Mouse (Mus musculus) kidney, postnatal 36 days (tissue): ENCODE data around the gene BC080695.
"Not testable (repeated sequence)": the region's sequence is repeated elsewhere in the genome, so short reads cannot be mapped to it uniquely, and the experiment has no call there.

Experiments used
- DNase-seq, 2 experiments: peaks; one replicate each; pipeline ENCODE4 v3.0.0; 2021 to 2022; ENCODE audit warnings: mixed read lengths in 2 of 2

BC080695 gene

DNA sequence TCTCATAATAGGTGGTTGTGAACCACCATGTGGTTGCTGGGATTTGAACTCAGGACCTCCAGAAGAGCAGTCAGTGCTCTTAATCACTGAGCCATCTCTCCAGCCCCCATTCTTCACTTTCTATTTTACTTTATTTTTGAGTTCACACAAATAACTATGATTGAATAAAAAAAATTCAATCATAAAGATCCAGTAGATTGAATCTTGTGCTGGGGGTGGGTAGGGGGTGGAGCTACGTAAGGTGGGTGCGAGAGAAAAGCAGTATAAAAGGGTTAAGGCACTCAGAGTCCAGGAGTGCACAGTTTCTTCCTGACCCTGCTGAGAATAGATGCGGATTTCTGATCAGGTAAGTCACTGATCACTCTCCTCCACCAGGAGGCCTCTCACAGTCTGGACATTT is at the start of gene BC080695, which contains the start of gene Gm13057:
Gene BC080695, plus strand, starts transcription at position 301 of the 400 bp plus-strand sequence.
Gene Gm13057, plus strand, starts transcription at position 310 of the 400 bp plus-strand sequence.
- not testable (repeated sequence) for DNase-seq

DNA sequence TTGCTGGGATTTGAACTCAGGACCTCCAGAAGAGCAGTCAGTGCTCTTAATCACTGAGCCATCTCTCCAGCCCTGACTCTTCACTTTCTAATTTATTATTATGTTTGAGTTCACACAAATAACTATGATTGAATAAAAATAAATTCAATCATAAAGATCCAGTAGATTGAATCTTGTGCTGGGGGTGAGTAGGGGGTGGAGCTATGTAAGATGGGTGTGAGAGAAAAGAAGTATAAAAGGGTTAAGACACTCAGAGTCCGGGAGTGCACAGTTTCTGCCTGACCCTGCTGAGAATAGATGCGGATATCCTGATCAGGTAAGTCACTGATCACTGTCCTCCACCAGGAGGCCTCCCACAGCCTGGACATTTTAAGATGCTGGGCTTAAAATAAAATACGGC is 40.5 kb upstream of the BC080695 start, which contains the start of gene Gm13043:
Gene Gm13043, plus strand, starts transcription at position 301 of the 400 bp plus-strand sequence.
- DNase-seq: no peak

DNA sequence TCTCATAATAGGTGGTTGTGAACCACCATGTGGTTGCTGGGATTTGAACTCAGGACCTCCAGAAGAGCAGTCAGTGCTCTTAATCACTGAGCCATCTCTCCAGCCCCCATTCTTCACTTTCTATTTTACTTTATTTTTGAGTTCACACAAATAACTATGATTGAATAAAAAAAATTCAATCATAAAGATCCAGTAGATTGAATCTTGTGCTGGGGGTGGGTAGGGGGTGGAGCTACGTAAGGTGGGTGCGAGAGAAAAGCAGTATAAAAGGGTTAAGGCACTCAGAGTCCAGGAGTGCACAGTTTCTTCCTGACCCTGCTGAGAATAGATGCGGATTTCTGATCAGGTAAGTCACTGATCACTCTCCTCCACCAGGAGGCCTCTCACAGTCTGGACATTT is 15.8 kb upstream of the BC080695 start, which contains the start of gene Gm13040:
Gene Gm13040, plus strand, starts transcription at position 301 of the 400 bp plus-strand sequence.
- not testable (repeated sequence) for DNase-seq

DNA sequence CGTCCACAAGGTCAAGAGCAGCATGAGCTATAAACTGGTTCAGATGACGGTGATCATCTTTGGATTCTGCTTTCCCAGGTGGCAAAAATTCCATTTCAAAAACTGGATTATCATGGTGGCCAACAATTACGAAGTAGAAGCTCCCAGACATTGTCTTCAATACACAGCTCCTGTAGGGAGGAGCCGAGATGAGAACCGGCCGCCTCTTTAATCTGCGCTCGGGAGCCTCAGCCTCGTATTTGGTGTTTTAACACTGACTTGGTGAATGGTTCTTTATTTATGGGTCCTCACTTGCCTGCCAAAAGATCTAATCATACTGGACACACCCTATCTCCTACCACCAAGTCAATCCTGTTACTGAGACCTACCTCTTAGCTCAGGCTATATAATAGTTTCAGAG is 60.4 kb downstream of the BC080695 start:
- DNase-seq: not testable (repeated sequence)

DNA sequence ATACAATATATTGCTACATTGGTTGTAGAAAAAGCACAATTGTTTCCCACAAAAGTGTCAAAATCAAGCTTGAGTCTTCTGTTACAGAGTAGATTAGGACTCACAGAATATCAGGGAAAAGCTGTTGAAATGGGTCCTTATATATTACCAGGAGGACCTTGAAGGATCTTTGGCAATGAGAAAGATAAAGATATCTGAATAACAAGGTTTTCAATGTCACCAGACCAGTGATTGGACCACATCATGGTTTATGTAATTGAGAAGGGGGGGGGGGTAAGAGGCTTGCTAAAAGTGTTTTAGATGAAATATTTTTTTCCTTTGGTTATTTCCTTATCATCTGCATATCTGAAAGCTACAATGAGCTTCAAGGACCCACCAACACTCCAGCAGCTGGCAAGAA is 63.2 kb downstream of the BC080695 start, which contains the start of gene Gm13083:
Gene Gm13083, plus strand, starts transcription at position 301 of the 400 bp plus-strand sequence.
- DNase-seq: not testable (repeated sequence)

DNA sequence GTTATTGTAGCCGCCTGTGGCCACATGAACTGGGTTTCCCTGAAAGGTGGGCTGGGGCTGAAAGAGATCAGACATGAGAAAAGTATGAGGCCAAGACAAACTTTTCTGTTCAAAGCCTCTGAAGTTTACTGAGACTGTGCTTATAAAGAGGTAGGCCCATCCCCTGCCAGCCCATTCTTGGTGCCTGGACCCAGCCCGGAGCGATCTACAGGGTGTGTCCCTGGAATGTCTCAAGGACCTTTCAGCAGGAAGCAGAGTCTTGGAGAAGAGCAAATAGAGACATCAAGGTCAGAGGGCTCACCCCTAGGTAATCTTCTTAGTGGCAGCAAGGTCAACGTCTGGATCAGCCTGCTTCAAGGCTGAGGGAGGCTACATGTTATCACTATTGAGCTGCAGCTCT is 66.6 kb downstream of the BC080695 start:
- not testable (repeated sequence) for DNase-seq
